Mouse (Mus musculus): ENCODE data around the gene Gpi1.
"Not testable (repeated sequence)": the region's sequence is repeated elsewhere in the genome, so short reads cannot be mapped to it uniquely, and the experiment has no call there.

Gpi1 gene

DNA sequence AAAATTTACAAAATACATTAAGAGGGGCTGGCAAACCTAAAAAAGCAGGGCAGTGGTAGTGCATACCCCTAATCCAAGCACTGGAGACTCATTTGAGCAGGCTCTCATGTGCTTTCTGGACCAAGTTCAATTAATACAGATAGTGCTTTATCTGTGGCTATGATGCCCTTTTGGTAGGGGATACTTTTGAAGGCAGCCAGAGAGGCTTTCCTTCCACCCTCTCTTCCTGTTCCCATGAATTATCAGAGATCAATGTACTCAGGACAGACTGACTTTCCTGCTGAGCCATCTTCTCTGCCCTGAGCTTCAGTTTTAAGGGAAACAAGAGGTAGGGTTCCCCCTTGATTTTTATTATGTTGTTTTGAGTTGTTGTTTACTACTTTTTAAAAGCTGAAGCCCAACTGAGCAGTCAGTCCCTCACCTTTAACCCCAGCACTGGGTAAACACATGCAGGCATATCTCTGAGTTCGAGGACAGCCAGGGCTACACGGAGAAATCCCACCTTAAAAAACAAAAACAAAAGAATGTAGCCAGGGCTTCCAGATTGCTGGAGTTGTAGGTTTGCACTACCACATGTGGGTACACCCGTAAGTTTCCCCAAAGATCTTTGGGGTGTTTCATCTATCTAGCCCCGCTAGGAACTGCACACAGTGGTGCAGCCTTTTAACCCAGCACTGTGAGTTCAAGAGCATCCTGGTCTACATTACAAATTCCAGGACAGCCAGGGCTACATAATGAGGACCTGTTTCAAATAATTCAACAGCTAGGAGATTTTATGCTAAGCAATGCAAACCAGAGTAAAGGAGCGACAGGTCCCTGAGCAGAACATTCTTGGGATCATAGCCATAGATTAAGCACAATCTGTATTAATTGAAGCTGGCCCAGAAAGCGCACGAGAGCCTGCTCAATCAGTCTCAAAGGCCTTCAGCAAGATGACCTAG, 2.9 kb upstream of the Gpi1 start:
- in situ Hi-C loops (cut with MboI, MseI) = no loop called here

DNA sequence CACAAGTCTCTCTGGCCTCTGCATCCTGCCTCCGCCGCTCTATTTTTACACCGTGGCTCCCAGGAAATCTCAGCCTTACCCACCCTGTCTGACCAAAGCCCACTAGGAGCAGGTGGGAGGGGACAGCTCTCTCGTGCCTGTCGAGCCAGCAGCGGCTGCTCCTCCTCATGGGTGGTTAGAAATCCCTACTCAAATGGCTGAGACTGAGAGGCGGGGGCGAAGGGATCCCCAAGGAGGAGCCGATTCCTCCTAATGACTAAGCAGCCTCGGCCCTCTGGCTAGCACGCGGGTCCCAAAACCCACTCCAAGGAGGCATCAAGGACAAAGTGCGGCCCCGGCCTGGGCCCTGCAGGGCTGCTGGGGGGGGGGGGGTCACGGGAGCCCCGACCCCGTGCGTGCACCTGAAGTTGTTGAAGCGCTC, 435 bp downstream of the Gpi1 start:
- in situ Hi-C loops (cut with MboI, MseI) = no loop called here

DNA sequence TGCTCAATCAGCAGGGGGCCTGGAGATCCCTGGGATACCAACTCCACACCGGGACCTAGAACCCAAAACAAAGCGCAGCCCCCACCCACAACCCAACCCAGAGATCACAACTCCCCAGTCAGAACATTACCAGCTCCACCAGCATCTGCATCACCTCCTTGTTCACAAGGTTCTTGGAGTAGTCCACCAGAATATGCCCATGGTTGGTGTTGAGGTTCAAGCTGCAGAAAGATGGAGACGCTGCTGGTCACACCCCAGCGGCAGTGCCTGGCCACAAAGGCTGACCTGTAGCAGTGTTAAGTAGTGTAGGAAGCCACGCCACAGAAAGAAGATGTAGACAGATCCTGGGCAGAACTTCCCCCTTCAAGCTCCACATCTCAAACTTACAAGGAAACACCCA, 983 bp downstream of the Gpi1 start:
- in situ Hi-C loops (cut with MboI, MseI) = no loop called here

DNA sequence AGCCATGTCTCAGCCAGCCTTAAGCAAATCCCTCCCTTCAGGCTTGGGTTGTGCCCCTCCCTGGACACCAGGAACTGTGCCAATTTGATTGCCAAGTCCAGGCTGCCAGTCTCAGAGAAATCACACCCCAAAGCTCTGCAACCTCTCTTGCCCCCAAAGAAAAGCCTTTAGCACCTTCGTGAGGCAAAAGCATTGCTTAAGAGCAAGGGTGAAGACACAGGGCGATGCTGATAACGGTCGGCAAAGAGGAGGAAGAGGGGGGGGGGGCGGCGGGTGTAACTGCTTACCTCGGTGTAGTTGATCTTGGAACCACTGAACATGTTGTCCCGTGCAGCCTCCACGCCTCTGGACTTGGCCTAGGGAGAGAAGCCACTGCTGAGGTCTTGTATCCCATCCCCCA, 1.5 kb downstream of the Gpi1 start:
- in situ Hi-C loops (cut with MboI, MseI) = no loop called here

DNA sequence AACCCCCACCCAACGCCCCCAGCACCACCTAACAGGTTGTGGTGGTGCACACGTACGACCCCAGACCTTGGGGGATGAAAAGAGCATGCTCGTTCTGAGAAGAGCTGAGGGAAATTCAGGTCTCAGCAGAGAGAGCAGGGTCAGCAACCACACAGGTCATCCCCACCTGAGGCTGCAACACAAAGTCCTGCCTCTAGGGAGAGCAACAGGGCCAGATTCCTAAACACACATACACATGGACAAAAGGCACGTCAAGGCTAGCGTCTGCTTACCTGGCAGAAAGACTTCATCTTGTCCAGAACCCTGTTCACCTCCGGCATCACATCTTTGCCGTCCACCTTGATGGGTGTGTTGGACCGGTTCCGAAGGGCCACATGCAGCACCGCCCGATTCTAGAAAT, 3.3 kb downstream of the Gpi1 start:
- in situ Hi-C loops (cut with MboI, MseI) = no loop called here

DNA sequence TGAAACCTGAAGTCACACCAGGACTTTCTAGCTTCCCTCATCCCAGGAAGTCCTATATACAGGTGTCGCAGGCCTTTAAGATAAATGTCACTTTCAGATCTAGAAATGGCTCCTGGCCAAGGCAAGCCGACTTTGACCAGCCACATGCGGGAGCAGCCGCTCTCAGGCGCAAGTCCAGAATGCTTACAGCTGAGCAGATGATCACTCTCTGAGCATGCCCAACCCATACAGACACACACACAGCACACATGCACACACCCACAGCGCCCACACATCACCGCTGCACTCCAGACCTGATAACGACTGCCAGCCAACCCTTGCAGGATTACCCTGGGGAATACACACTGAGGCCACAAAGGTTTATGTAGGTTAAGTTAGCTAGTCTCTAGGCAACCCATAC, 4.0 kb downstream of the Gpi1 start:
- in situ Hi-C loops (cut with MboI, MseI) = no loop called here

DNA sequence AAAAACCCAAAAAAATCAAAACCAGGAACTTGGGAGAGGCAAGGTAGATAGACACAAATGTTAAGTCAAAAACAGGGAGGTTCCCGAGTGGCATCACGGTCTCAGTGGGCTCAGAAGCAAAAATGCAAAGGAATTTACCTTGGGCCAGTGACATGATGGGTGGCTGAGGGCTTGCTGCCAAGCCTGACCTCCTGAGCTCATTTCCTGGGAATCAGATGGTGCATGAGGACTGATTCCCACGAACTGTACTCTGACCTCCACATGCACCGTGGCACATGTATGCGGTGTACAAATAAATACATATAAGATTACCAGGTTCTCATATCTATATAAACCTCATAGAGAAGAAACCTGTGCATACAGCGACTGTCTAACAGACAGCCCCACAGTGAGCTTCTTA, 5.8 kb downstream of the Gpi1 start:
- in situ Hi-C loops (cut with MboI, MseI) = no loop called here

DNA sequence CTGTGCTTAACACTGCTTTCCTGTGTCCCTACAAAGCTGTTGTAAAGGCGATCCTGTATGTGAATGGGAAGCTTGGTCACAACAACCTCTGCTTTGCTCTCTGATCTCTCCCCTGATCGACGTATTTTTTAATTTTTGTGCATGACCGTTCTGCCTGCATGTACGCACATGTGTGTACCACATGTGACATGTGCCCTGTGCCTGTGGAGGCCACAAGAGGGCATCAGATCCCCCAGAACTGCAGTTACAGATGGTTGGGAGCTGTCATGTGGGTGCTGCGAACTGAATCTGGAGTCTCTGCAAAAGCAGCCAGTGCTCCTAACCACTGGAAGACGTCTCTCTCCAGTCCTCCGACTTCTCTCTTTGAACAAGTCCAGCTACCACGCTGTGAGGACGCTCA, 7.8 kb downstream of the Gpi1 start:
- in situ Hi-C loops (cut with MboI, MseI) = no loop called here

DNA sequence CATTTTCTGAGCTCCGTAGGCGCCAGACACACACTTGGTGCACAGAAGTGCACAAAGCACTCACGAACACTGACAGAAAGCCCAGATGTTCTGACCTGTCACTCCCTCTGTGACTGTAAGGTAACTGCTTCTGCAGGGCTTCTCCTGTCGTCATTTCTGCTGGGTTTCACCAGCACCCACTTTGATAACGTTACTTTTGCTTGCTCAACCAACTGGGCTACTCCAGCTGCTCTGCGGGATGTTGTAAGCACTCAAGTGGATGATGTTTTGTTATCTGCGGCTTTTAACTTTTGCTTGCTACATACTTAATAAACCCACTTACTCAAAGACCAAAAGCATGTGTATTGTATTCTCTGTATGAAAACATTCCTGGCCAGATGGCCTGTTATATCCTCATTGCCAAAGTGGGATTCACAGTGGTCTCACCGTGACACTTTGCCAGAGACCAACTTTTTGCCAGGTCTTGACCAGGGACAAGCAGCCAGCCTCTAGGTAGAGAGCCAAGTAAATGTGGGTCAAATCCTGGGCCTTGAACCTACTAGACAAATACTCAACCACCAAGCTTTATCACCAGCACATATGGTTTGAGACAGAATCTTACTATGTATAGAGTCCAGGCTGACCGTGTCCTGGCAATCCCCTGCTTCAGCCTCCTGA, 8.4 kb downstream of the Gpi1 start:
- in situ Hi-C loops (cut with MboI, MseI) = no loop called here

DNA sequence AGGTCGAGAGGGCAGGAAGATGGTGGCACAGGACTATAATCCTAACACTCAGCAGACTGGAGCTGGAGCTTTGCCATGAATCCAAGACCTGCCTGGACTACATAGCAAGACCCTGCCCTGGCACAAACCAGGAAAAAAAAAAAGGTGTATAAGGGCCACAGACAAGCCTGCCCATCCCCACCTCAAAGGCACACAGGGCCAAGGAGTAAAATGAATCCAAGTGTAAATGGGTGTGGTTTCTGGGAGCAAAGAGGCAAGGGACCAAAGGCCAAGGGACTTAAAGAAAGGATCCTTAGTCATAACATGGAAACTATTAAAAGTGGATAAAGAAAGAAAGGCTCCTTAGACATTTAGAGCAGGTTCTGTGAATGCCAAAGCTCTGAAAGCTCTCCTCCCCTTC, 11.6 kb downstream of the Gpi1 start:
- in situ Hi-C loops (cut with MboI, MseI) = no loop called here

DNA sequence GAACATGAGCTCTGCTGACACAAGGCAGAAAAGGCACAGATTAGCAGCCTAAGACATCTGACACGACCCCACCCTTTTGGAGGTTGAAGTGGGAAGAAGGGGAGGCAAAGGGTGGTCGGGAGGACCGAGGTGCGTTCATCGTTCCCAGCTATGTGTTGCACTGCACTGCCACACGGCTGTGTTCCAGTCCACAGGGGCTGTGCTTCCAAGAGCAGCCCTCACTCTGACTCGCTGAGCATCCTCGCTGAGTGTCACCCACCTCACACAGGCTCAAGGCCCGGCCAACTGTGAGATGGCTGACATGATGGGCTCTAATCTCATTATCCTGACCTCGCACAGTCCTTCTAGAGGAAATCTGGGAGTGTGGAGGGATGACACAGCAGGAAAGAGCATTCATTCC, 13.7 kb downstream of the Gpi1 start:
- in situ Hi-C loops (cut with MboI, MseI) = no loop called here

DNA sequence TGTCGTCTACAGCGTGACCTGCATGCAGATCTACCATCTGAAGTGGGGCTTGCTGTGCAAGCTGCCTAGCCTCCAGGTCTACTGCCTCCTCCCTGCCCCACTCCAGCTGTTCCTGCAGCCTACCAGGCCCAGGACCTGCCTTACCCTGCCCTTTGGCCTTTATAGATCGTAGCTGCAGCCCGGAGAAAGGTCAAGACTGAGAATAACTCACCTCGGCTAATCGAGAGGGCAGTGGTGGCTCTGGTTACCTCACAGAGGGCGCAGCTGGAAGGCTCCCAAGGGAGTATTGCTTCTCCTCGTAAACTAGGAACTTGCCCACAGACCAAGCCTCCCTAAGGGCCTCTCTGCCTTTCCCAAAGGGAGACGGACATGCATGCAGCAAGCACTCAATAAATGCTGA, 14.7 kb downstream of the Gpi1 start:
- in situ Hi-C loops (cut with MboI, MseI) = no loop called here

DNA sequence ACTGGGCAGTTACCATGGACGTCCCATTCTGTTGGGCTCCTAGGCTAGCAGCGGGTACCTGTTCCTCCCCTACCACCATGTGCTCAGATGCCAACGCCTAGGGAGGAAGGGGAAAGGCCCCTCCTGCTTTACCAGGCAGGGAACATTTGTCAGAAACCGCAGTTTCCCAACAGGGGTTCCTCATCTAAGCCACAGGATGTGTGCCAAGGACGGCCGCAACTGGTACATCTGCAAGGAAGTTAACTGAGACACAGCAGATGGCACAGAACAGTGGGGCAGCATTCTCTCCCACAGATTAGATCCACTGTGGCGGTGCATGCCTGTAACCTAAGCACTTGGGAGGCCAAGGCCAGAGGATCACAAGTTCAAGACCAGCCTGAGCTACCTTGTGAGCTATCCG, 15.5 kb downstream of the Gpi1 start:
- in situ Hi-C loops (cut with MboI, MseI) = no loop called here

DNA sequence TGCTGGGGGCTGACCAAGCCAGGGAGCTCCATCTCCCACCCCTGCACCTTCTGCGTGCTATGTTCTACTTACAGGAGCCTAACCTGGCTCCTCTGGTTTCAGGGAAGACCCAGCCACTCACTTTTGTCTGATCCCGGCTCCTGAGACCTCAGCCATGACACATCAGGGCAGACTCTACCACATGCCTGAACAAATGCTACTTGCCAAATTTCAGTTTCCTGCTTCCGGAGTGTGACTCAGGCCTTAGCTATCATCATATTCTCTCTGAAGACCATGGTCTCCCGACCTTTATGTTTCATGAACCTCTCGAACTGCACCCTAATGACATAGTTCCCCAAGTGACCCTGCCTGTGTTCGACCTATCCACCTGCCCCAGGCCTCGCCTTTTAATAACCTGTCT, 16.9 kb downstream of the Gpi1 start:
- in situ Hi-C loops (cut with MboI, MseI) = no loop called here

DNA sequence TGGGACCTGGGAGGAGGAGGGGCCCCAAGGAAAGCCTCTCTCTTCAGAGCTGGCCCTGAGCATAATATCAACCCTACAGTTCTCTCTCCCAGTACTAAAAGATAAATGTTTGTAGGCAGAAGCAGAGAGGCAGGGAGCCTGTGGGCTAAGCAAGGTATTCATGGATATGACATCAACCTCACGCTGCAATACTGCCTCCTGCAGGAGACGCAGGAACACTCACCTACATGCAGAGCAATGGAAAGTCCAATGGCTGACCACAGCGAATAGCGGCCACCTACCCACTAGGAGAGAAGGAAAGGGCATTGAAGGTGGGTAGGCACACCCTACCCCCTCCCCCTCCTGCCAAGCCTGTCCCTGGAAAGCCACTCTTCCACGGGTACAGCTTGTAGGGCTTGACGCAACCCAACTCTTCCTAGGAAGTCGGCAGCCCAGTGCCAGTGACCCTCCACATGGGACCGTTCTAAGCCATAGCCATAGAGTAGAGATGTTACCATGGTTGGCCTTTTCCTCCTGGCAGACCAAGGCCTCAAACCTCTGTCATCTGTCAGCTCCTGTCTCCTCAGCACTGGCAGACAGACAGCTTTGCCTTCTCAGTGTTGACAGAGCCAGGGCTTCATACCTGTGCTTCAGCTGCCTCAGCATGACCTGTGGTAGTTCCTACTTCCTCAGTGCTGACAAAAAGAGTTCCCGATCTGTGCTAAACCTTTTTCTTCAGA, 21.9 kb downstream of the Gpi1 start:
- in situ Hi-C loops (cut with MboI, MseI) = no loop called here

DNA sequence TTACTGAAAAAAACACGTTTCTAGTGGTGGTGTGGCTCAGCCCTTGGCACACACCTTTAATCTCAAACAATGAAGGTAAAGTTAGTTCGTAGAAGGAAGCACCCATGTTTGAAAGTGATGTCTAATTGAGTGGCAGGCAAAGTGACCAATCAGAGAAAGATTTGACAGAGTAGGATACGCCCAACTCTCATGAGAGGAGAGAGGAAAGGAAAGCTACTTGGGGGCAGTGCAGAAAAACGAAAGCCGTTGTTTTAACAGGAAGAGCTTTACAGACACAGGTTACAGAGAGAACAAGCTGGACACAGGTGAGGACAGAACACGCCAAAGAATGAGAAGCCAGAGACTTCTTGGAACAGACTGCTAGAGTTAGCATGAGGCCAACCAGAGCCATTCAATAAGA, 23.8 kb downstream of the Gpi1 start:
- in situ Hi-C loops (cut with MboI, MseI) = no loop called here

DNA sequence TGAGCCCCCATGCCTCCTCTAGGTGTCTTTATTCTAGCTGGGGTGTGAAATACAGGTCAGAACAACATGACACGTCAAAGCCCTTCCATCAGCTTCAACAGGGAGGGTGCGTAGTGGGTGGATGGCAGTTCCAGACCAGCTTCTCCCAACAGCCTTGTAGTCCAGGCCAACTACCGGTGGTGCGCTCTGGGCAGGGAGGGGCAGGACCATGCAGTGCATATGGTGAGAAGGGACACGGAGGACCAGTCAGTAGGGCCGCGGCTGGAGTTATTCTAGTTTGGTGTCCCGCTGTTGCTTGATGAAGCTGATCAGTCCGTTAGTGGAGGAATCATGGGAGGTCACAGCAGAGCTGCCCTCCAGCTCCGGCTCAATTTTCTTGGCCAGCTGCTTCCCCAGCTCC, 28.0 kb downstream of the Gpi1 start:
- in situ Hi-C loops (cut with MboI, MseI) = not testable (repeated sequence)

DNA sequence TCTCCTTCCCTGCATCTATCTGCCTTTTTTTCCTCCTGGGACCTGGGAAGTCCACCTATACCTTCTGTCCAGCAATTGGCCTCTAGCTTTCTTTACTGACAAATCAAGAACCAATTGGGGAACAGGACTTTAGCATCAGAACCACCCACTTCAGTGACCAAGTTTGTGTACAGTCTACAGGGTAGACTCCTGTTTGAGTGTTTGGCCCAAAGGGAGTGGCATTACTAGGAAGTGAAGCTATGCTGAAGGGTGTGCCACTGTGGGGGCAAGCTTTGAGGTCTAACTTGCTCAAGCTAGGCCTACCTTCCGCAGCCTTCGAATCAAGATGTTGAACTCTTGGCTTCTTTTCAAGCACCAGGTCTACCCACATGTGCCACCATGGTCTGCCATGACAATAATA, 29.3 kb downstream of the Gpi1 start:
- in situ Hi-C loops (cut with MboI, MseI) = no loop called here

DNA sequence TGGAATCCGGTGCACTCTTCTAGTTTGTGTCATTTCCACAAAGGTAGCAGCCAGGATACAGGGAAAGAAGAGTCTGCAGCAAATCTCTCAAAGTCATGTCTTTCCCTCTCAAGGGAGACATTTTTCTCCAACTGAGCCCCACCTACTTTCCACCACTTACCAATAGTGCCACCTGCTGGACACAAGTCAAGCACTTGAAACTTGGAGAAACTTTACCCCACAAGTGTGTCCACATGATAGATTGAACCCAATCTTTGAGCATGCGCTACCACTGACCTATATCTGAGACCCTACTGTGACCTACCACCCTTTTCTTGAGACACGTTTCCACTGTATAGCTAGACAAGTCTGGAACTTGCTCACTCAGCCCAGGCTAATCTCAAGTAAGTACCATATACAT, 31.8 kb downstream of the Gpi1 start:
- in situ Hi-C loops (cut with MboI, MseI) = no loop called here

DNA sequence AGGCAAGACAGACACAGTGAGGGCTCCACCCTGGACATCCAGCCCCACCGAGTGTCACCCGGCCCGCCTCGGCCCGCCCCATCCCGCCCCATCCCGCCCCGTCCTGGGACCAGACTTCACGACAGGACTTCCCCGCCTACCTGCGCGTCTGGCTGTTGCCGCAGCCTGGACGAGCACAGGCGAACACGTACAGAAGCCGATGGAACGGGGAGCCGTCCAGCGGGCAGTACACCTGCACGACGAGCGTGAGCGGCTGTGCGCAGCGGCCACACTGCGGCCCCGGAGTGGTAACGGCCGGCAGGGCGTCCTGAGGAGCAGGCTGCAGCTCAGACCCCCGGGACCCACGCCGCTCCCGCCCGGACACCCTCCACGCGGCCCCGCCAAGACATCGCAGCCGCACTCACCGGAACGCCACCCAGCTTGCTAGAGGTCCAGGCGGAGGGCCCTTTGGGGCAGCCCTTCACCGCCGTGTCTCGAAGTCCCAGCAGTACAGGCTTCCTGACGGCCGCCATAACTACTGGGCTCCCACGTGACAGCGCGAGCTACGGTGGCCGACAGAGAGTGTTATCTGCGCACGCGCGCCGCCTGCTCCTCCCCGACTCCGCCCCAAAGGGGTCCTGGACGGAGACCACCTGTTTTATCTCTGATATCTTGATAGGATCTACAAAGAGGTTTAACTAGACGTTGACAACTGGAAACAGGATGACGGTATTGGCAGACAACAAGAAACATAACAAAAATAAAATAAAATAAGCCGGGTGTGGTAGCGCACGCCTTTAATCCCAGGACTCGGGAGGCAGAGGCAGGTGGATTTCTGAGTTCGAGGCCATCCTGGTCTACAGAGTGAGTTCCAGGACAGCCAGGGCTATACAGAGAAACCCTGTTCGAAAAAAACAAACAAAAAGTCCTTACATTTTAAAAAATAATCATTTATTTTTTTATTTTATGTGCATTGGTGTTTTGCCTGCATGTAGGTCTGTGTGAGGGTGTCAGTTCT, 33.7 kb downstream of the Gpi1 start, which contains the start of gene Pdcd2l:
TSS of gene Pdcd2l (minus strand) at position 530 of the 997 bp plus-strand sequence.
- in situ Hi-C loops (cut with MboI, MseI) = no loop called here

DNA sequence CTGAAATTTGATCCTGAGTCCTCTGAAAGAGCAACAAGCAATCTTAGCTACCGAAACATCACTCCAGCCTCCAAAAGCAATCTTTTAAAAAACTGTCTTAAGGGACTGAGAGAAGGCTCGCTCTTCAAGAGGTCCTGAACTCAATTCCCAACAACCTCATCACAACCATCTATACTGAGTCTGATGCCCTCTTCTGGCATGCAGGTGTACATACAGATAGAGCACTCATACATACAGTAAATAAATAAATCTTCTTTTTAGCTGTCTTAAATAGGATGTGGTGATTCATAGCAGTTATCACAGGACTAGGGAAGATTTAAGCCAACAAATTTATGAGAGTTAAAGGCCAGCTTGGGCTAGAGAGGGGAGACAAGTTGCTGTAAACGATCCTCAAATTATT, 34.5 kb downstream of the Gpi1 start:
- in situ Hi-C loops (cut with MboI, MseI) = no loop called here

Data from T-helper 17 cell (primary cell).